Mouse (Mus musculus): ENCODE measurements around the gene Brd9. TPM values are rescaled to one million over a fixed set of nuclear protein-coding genes. Genes with fewer than 3 reads are reported as not detected.

Gene Brd9
- polyA plus RNA-seq, 1 experiment from 2014 or later: 28.6 TPM

GRCm38 (mm10) chr13:74008948-74009718, 71.5 kb downstream of the Brd9 start, which contains the start of gene Tppp:
TSS of gene Tppp (plus strand) at chr13:74009407.
- Histone ChIP-seq H3K36me3 (ENCODE audit: inconsistent target) (no peaks in the 10 kb centered on the region), H3K27ac (no peak within 1 kb of the TSS), H3K79me2 (ENCODE audit: inconsistent target) (no peaks in the 10 kb centered on the region), H3K4me3 (ENCODE audit: inconsistent target) (peak within 1 kb of the TSS; percentile 32)
- WGBS (ENCODE audit: missing documents): 1% methylated on average over 56 of the region's 56 CpGs

- H3K27ac ChIP-seq: no peak overlapping the region
- H3K79me2 ChIP-seq (ENCODE audit: inconsistent target): no peaks in the 10 kb centered on the region
- no peaks in the 10 kb centered on the region for H3K36me3 ChIP-seq (ENCODE audit: inconsistent target)
- WGBS (ENCODE audit: missing documents): 3% methylated on average over 54 of the region's 55 CpGs
- H3K4me3 ChIP-seq (ENCODE audit: inconsistent target): peak overlapping the region; percentile 32
Measured at GRCm38 (mm10) chr13:74009791-74010614, 72.4 kb downstream of the Brd9 start.

Other genes starting within 250 kb of the Brd9 start
- 0.06 to 0.17 TPM (median 0.09 TPM) in 3 replicates for gene Slc6a19, start 232.9 kb upstream of the Brd9 start, polyA plus RNA-seq (2018)
- 20.1 to 50.4 TPM (median 26.2 TPM) in 3 replicates for gene Slc12a7, start 204.7 kb upstream of the Brd9 start, polyA plus RNA-seq (2018)
- gene Nkd2, start 90.2 kb upstream of the Brd9 start, polyA plus RNA-seq (2018): not detected in 3 replicates
- 1.2 to 7.1 TPM (median 5.6 TPM) in 3 replicates for gene Trip13, start within 50 bp of the Brd9 start, polyA plus RNA-seq (2018)
- not detected in 3 replicates for gene Zdhhc11, start 26.0 kb downstream of the Brd9 start, polyA plus RNA-seq (2018)
- 0.03 to 0.07 TPM in 2 of 3 replicates, not detected in the other for gene Tppp, start 71.6 kb downstream of the Brd9 start, polyA plus RNA-seq (2018)
- gene Cep72, start 124.5 kb downstream of the Brd9 start, polyA plus RNA-seq (2018): 1.00 to 3.6 TPM (median 1.8 TPM) in 3 replicates
- not detected in 3 replicates for gene Slc9a3, start 183.6 kb downstream of the Brd9 start, polyA plus RNA-seq (2018)

All from macrophage (primary cell).